Mouse (Mus musculus) layer of hippocampus, adult 18-20 months (tissue): ENCODE results near the gene Got1. TPM values are rescaled to one million over a fixed set of nuclear protein-coding genes. Genes with fewer than 3 reads are reported as not detected.
"Not testable (repeated sequence)": the region's sequence is repeated elsewhere in the genome, so short reads cannot be mapped to it uniquely, and the experiment has no call there.

Experiments
- DNase-seq, 2 experiments: peaks; one replicate each; pipeline ENCODE4 v3.0.0; 2022; ENCODE audit warnings: low spot score in 2 of 2
- total RNA-seq, 2 experiments: library from RNA; stranded (reverse); gene quantifications; 2 replicates each; pipeline ENCODE4 v1.2.3; 2021

Got1 gene
- total RNA-seq, 2 experiments from 2014 or later, result 374 to 381 TPM

DNA sequence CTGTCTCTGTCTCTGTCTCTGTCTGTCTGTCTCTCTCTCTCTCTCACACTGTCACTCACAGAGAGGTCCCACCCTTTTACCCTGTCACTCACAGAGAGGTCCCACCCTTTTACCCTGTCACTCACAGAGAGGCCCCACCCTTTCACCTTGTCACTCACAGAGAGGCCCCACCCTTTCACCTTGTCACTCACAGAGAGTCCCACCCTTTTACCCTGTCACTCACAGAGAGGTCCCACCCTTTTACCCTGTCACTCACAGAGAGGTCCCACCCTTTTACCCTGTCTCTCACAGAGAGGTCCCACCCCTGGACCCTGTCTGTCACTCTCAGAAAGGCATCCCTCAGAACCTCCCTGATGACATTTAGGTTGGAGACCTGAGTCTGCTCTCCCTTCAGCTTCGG is 31.1 kb downstream of the Got1 start:
- not testable (repeated sequence) for DNase-seq

DNA sequence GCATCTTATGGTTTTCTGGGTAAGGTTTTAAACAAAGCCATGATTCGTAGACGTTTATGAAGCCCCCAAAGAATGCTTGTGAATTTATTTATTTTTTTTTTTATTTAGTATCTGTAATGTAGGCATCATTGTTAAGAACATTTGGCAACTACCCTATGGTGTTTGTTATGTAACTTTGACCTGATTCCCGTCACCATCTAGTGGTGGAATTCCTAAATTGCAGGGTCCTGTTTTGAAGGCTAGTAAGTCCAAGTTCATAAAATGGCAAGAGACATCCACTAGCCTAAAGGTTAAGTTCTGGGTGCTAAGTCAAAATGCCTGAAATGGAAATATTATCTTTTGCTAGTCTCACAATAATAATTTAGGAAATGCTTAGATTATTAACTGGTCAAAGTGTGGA is 37.0 kb downstream of the Got1 start:
- DNase-seq, result peak in 1 of 2 experiments; percentile 75

DNA sequence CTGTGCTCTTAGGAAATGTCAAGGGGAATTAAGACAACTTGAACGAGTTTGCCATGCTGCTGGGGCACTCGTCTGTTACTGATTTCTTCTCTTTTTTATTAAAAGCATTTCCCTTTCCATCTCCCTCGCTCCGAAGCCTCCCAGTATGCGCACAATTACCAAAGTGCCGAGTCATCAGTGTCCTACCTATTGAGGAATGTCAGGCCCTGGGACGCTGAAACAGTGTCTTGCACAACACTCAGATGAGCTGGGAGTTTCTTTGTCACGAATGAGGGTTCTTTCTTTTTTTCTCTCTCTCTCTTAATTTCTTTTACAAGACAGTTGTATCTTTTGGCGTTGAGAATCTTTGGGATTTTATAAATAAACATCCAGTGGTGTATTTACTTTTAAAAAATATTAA is 43.9 kb downstream of the Got1 start:
- no peak for DNase-seq

DNA sequence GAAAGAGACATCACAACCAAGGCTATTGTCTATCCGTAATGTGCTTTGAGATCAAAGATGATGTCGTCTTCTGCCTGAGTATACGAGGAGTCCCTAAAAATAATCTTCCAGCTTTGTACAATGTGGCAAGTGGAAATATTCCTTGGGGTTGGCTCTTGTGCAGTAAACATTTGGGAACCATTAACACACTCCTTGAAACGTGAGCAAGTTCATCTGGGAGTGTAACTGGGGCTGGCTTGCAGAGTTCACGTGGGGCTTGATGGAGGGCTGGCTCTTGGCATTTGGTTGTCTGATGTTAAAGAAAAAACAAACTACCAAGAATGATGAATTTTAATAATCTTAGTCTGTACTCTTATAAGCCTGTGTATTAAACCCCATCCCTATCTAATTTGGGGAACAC is 45.0 kb downstream of the Got1 start:
- DNase-seq, result no peak

DNA sequence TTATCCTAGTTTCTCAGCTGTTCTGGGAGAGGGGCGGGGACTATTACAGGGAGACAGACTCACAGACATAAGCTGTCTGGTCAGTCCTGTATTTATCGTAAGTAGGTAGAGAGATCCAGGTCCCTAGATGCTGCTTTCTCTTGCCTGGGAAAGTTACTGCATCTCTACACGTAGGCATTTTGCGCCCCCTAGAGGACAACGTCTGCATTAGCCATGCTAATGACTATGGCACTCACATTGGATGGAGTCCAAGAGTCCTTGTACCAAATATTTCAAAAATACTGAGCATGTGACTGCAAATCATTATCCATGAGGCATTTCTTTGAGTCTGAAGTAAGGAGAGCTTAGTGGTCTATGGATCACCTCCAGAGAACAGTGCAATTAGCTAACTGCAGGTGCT is 45.5 kb downstream of the Got1 start:
- peak in 1 of 2 experiments; percentile 88 for DNase-seq

DNA sequence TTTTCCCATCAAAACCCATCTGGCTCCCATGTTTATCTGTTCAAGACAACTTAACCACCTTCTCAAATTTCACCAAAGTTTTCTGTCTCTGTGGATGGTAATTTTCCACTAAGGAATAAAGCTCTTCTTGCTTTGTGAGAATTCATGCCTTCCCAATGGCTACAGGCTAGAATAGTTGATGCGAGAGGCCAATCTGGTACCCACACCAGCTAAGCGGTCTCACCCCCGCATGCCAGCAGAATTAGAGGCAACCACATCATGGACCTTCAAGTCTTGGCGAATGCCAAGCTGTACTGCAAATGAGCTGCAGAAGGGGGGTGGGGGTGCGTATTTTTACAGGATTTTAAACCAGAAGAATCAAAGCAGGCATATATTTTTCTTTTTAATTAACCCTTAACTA is 47.0 kb downstream of the Got1 start:
- DNase-seq, result no peak

DNA sequence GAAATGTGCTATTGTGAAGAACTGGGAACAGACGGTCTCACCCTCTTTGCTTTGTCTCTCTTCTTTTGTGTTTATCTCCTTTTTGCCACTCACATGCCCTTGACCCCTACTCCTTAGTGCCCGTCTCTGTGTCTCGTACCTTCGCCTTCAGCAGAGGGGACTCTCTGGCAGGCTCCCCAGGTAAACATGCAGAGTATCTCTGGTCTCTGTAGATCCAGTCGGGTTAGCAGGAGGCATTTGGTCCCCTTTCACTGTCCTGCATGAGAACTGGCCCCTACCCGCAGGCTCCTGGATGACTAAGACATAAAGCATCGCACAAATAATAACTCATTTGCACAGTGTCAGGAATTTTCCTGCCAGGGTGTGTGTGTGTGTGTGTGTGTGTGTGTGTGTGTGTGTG is 48.3 kb downstream of the Got1 start:
- no peak for DNase-seq

DNA sequence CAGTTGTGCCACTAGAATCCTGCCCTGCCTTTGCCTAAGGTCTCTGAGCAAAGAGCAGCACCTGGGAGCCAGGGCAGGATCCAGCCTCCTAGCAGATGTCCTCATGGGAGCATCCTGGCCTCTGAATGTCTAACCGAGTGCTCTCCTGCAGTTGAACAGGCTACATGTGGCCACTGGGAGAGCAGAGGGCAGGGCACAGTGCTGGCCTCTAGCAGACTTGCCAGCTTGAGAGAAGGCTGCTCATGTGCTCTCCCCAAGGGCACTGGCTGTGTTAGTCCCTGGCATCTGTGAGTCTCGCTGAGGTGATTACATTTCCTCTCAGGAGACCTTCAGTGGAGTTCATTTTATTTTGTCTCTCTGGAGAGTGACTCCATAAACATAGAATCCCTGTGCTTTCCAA is 48.8 kb downstream of the Got1 start:
- DNase-seq, result no peak

DNA sequence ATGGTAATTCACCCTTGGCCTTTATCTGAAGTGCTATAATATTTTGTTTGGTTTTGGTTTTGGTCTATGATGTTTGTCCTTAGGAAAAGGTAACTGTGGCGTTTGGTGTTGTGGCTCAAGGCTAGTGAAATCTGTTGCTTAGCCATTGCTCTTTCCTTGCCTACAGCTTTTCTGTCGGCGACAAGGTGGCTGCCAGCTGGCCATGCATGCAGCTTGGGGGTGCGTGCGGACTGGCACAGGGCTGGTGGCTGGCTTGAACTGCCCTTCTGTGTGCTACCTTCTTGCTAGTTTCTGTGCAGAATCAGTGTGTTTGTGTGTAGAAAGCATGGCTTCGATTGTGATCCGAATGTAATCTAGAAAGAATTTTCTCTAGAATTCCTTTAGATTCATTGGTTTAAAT is 51.6 kb downstream of the Got1 start:
- no peak for DNase-seq

DNA sequence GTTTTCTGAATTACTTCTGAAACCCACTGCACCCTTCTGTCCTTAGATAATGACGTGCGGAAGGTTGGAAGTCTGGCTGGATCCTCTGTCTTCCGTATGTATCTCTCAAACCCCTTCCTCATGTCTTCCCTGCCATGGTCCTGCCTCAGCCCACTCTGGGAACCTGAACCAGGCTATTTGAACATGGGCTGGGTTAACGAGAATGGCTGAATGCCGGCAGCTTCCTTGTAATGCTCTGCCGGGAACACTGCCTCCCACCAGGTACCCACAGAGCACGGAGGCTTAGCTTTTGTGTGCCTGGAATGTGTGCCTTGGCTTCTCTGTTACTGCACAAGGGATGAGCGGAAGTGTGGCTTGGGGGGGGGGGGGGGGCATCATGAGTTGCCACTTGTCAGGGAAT is 52.1 kb downstream of the Got1 start:
- DNase-seq, result no peak

DNA sequence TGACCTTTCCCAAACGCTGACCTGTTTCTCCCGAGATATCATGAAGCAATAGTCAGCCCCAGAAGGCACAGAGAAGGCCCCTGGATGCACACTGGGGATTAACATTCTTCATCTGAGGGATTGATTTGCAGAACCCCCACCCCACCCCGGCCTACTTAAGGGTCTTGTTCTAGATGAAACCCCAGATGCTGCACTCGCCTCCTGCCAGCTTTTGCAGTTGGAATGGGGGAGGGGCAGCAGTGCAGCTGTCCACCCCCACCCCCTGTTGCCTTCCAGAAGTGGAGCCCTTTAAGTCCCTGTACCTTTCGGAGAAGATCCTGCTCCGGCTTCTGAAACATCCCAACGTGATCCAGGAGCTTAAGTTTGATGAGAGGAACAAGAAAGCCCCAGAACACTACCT is 55.1 kb downstream of the Got1 start:
- no peak for DNase-seq

DNA sequence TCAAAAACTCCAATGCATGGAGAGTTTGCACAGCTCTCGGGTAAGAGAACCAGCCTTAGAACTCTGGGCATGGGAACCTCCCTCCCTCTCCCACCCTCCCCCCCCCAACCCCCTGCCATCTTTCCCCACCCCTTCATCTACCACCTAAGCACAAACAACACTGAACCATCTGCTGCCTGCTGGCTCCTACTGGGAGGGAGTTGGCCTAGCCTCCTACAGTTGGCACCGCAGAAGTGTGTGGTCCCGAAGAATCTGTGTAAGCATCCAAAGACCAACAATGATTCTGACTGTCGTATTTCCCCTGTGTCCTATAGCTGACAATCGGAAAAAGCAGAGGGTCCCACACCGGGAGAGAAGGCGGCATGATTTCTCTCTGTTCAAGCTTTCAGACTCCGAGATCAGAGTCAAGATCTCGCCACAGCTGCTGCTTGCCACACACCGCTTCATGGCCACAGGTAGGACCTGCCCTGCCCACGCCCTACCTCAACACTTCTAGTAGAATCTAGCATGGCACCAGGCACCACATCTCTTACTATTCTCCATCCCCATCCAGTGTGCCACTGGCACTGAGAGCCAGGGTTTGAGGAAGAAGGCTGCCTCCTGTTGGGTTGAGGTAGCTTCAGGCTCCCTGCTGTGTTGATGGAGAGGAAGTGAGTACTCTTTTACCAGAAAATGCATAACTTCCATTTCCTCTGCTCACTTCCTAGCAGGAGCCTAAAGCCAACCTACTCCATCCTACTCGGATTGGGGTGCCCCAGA is 56.3 kb downstream of the Got1 start:
- DNase-seq, result peak; percentile 61 to 77

DNA sequence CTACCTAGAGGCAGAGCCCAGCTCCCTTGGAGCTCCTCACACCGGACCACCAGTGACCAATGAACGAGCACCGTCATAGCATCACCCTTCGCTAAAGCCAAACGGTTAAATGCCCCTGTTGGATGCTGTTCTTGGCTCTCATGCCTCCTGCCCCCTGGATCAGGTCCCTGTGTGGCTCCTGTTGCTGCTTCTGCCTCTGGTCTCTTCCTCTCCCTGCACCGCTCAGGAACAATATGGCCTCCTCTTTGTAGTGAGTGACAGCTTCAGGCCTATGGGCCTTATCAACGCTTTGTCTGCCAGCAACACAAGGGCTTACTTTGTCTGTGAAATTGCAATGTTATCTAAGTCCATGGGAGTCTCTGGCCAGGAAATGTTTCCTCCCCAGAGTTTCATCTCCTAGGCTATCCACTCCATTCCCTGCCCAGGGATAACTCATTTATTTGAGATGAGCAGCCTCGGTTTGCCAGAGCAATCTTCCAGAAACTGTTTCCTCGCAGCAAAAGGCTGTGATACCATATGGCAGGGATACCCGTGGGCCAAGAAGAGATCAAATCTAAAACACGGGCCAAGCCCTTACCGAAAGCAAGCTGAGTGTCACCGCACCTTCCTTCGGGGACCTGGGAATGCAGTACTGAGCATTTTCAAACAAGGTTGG is 58.7 kb downstream of the Got1 start:
- DNase-seq, result no peak

DNA sequence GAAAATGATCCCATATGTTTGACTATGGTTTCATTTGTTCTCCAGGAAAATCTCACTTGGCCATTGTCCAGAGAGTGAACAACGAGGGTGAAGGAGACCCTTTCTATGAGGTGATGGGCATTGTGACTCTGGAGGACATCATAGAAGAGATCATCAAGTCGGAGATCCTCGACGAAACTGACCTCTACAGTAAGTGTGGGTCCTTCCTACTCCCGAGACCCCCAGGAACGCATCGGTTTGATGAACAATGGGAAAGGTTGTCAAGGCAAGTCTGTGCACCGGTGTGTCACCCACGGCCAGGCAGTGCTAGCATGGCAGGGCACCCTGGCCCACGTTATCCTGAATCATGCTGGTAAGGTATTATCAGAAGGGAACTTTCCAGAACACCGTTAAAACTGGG is 59.3 kb downstream of the Got1 start:
- no peak for DNase-seq

DNA sequence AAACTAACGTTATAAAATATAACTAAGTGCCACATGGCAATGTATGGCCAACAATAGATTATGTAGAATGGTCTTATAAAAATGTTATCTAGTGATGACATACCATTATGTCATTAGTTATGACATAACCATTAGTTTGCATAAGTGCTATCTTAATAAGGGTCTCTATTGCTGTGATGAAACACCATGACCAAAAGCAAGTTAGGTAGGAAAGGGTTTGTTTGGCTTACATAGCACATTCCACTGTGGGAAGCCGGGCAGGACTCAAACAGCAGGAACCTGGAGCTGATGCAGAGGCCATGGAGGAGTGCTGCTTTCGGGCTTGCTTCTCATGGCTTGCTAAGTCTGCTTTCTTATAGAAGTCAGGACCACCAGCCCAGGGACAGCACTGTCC is 60.1 kb downstream of the Got1 start:
- no peak for DNase-seq

DNA sequence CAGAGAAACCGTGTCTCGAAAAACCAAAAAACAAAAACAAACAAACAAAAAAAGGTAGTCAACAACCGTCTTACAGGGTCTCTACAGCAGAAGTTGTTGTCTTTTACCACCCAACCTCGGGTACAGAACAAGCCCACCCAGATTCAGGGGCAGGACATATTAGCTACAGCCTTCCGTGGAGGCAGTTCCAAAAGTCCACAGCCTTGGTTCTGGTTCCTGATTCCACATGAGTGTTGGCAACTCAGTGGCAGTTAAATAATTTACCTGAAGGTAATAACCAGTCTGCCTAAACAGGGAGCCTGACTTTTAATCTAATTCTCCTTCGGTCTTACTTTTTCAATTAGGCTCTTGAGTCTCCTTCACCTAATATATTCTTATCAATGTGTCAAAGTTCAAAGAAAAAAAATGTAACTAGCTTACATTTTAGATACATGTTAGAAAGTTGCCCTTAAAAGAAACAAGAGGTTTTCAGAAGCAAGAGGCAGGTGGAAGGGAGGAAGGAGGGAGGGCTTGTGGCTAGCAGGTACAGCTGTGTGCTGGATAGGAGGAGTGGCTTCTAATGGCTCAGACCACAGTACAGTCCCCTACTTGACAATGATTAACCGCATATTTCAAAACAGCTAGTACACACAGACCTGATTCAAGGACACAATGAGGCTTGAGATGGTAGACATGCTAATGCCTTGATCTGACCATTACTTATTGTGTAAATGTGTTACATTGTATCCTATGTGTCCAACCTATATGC is 60.7 kb downstream of the Got1 start:
- no peak for DNase-seq

DNA sequence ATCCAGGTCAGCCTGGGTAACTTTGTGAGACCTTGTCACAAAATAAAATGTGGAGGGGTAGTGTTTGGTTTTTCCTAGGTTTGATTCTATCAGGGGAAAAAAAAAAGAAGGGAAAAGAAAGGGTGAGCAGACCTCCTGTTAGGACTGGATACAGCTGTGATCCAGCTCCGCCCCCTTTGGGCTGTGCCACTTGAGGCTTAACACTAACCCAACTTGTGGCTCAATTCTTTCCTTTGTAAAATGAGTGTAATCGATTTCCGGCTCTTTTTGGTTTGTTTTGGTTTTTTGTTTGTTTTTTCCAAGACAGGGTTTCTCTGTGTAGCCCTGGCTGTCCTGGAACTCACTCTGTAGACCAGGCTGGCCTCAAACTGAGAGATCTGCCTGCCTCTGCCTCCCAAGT is 62.3 kb downstream of the Got1 start:
- no peak for DNase-seq

DNA sequence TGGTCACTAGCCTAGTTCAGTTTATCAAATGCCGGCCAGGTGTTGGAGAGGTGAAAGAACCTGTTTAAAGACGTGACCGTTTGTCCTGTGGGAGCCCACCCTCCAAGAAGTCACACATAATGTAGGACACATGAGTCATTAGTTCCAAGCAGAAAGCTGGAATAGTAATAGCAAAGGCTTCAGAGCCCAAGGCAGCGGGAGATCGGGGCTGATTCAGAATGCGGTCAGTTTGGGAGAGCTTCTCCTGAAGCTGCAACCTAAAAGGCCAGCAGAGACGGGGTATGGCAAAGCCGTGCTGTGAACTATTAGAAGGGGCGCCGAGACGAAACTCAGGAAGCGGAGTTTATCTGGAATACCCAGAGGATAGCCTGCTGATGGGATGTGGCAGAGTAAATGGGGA is 63.9 kb downstream of the Got1 start:
- DNase-seq, result no peak

DNA sequence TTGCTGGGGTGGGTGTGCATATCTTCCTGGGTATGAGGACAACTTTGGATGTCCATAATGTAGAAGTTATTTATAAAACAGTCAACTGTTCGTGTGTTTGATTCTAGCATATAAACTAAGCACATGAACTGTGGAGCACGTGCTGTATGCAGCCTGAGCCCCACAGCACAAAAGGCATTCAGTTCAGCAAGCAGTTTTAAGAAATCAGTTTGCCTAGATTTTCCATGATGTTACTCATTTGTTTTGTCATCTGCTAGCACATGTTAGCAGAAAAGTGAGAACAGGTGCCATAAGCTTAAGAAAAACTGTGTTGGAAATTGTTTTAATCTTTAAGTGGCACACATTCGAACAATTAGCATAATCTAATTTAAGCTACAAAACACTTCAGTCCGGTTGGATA is 64.5 kb downstream of the Got1 start:
- no peak for DNase-seq

DNA sequence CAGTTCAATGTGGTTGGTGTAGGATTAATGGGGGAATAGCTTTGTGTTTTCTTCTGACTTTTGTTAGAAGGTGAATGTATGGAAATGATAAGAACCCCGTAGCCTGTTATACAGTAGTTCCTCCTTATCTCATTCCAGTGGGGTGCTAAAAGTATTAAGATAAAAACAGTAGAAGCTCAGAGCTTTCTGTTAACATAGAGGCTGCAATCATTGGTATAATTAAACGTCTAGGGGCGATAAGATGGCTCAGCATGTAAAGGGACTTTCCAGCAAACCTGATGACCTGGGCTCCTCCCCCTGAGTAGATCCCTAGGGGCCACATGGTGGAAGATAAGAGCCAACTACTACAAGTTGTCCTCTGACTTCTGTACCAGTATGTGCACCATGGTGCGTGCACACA is 71.4 kb downstream of the Got1 start:
- DNase-seq, result no peak

DNA sequence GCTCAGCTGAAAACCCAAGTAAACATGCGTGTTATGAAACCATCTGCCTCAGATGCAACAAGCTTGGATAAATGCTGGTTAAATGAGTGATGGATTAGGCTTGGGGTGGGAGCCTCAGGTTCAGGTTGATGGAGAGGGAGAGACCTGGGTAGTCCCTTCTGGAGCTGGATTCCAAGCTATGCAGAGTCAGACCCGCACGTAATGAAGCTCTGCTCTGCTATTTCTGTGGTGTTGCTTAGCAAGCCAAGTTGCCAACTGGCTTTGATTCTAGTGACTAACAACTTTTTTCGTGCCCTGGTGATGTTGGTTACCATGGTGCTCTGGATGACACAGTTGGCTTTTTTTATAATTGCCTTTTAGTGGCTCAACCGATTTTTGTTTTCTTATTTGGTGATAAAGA is 72.2 kb downstream of the Got1 start:
- peak; percentile 64 to 85 for DNase-seq

DNA sequence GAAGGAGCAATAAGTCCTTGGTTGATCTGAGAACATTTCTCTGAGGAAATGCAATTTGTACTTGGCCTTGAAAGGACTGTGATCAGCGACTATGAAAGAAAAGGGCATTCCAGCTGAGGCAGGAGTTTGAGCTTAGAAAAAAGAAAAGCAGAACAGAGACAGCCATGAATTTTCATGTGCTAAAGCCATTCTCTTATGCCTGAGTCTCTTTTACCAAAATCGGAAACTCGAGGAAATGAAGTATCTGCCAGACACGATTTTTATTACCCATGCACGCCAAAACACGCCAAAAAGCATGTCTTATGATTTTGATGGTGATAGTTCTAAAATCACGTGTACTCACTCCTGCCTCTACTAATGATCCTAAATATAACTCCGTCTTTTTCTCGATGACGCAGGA is 72.8 kb downstream of the Got1 start:
- peak in 1 of 2 experiments; percentile 34 for DNase-seq
